Mouse (Mus musculus): ENCODE results near the gene Mgea5.

The Mgea5 gene

GRCm38 (mm10) chr19:45725677-45726277 lies 57.9 kb downstream of the Mgea5 start:
- no peak for DNase-seq (ENCODE audit: low spot score)

DNA sequence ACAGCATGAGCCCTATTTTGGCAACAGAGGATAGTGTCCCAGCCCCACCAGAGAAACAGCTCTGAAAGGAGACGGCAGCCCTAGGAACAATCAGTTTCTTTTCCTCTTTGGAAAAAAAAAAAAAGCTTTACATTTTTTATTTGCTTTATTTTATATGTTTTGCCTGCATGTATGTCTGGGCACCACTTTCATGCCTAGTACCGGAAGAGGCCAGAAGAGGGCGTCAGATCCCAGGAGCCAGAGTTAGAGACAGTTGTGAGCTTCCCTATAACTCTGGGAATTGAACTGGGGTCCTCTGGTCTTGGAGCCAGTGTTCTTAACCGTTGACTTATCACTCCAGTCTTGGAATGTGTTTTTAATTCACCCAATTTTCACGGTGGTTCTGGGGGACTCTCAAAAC lies 61.4 kb downstream of the Mgea5 start:
- DNase-seq (ENCODE audit: low spot score), result no peak

DNA sequence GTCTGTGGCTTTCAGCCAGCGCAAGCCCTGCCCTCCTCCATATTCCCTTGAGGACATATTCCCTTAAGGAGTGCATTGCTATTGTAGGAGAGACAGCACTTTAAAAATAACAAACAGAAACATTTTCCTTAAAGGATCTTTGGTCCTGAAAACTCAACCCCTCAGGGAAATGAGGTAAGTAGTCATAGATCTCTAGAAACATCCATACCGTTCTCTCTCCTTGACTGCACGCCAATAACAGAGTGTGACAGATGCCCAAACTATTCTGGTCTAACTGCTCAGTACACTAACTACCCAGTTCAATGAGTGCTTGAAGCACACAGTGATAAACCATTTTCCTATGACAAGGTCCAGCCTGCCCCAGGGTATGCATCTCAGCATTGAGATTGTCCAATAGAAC lies 65.4 kb downstream of the Mgea5 start:
- DNase-seq (ENCODE audit: low spot score), result no peak

DNA sequence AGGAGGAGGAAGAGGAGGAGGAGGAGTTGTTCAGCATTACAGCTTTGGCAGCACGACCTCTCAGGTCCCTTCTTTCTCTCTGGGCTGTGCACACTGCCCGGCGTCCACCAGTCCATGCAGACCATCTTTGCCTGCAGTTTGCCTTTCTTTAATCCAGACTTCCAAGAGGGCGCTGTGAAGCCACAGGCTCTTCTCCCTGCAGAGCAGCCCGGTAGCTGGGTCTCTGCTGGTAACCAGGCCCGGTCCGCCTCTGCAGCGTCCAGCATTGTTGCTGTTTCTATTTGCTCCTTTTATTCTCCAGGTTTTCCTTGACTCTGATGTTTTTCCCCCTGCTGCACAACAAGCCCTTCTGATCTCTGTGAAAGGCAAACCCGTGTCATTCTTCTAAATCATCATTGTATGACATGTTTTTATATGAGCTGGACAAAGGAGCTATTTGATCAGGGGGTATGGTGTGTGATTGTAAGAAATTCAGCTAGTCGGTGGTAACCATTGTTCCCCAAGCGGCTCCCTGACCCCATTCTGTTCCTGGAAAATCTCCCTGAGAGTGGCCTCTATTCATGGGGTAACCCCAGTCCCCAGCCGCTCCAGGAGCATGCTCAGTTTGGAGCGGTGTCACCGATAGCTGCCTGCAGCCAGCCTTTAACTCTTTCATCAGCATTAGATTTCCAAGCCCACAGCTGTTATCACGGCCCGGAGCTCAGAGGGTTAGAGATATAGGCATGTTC lies 66.0 kb downstream of the Mgea5 start:
- peak; percentile 65 for DNase-seq (ENCODE audit: low spot score)

DNA sequence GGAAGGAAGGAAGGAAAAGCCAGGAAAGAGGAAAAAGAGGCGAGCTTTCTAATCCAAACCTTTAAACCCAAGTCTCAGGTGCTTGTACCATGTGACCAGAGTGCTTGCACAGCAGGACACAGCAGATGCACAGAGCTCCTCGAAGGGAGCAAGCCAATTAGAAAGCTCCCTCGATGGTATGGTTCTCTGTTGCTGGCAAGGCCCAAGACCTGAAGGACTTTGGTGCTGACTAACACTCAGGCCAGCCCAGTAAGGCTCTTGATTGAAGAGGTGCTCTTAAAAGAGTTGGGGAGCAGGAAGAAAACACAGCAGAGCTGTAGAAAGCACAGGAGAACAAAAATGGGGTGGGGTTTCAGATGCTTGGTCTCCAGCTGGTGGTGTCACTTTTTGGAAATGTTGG lies 74.9 kb downstream of the Mgea5 start:
- no peak for DNase-seq (ENCODE audit: low spot score)
